Mouse (Mus musculus) midbrain, postnatal 0 days (tissue): ENCODE results near the gene D330020A13Rik. TPM values are rescaled to one million over a fixed set of nuclear protein-coding genes. Genes with fewer than 3 reads are reported as not detected.

Experiments used
- ATAC-seq: fragments of 200-750 bp; cut with Nextera tagmentation; 2 replicates; pipeline ENCODE4 v1.8.0; 2017; ENCODE audit warnings: moderate number of reproducible peaks, mild to moderate bottlenecking, moderate TSS enrichment, moderate library complexity; ENCODE audit not compliant: low FRiP score
- DNase-seq: peaks from one replicate; pipeline ENCODE4 v3.0.0-alpha.2; 2015; ENCODE audit warnings: low spot score
- H3K27ac ChIP-seq: fragments of 300-500 bp; sonication (generic); 2 replicates; pipeline ENCODE4 v1.5.1; 2014; ENCODE audit warnings: low read depth, mild to moderate bottlenecking, low read length, mixed read lengths
- H3K27me3 ChIP-seq: fragments of 300-500 bp; sonication (generic); 2 replicates; pipeline ENCODE4 v1.6.1; 2014; ENCODE audit warnings: low read length, control low read depth, mixed read lengths; ENCODE audit not compliant: insufficient read depth
- H3K36me3 ChIP-seq: fragments of 300-500 bp; sonication (generic); 2 replicates; pipeline ENCODE4 v1.6.1; 2014; ENCODE audit warnings: low read length, control low read depth, mixed read lengths; ENCODE audit not compliant: insufficient read depth
- H3K4me1 ChIP-seq: fragments of 300-500 bp; sonication (generic); 2 replicates; pipeline ENCODE4 v1.6.1; 2014; ENCODE audit warnings: mild to moderate bottlenecking, control low read depth, antibody characterized with exemption, low read length, mixed read lengths; ENCODE audit not compliant: insufficient read depth
- H3K4me2 ChIP-seq: fragments of 300-500 bp; sonication (generic); 2 replicates; pipeline ENCODE4 v1.6.1; 2014; ENCODE audit warnings: low read depth, mild to moderate bottlenecking, low read length, mixed read lengths; ENCODE audit not compliant: poor library complexity, severe bottlenecking
- H3K4me3 ChIP-seq: fragments of 300-500 bp; sonication (generic); 2 replicates; pipeline ENCODE4 v1.5.1; 2014; ENCODE audit warnings: low read depth, mild to moderate bottlenecking, low read length, moderate library complexity
- H3K9ac ChIP-seq: fragments of 300-500 bp; sonication (generic); replicated peaks from 2 replicates; pipeline ENCODE4 v1.6.1; 2014; ENCODE audit warnings: mild to moderate bottlenecking, low read length, moderate library complexity, mixed read lengths; ENCODE audit not compliant: poor library complexity, severe bottlenecking
- H3K9me3 ChIP-seq: fragments of 300-500 bp; sonication (generic); 2 replicates; pipeline ENCODE4 v1.6.1; 2016; ENCODE audit warnings: low read length, control low read depth
- CTCF ChIP-seq: IDR thresholded peaks from 2 replicates; pipeline ENCODE4 v1.5.1; 2016; ENCODE audit warnings: antibody characterized with exemption, mild to moderate bottlenecking
- WGBS: fragments of 180-500 bp; shearing (Covaris S2); extraction: QIAGEN DNeasy Blood & Tissue Kit; methylation state at CpG from one replicate; pipeline ENCODE4 v1.1.7; 2014; 5-methylcytosine and 5-hydroxymethylcytosine counted together
- polyA plus RNA-seq: library from polyadenylated mRNA; unstranded; fragments of >200 nt; fragmentation: Nextera tagmentation; extraction: Ambion mirVana; gene quantifications from 2 replicates; pipeline ENCODE4 v1.2.1, GENCODE M21; 2015
- total RNA-seq: library from RNA; depleted of rRNA; stranded (reverse); fragments of >200 nt; gene quantifications from 2 replicates; pipeline ENCODE4 v1.2.3, GENCODE M21; 2014

Gene D330020A13Rik
- total and polyA plus RNA-seq, 2 experiments from 2014 or later = 0.20 TPM; not detected in 1

DNA sequence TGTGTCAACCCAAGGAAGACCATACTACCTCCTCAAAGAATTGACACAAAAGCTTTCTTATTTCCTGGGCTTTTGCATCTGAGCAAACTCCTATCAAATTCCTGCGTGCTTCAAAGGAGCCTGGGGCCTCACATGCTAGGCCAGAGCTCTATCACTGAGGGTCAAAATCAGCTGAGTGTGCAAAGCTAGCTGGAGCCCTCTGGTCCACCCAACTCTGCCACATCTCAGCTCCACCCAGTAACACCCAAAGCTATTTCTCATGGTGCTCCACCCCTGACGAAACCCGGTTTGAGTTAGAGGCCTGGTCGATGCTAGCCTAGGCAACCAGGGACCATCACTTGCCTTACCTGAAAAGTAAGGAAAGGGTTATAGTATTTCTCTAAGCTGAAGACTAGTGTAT is 39.0 kb upstream of the D330020A13Rik start:
- Histone ChIP-seq H3K4me1 (no peaks in the 10 kb centered on the region), H3K4me2 (no peak overlapping the region), H3K36me3 (no peaks in the 10 kb centered on the region), H3K9me3 (no peaks in the 10 kb centered on the region), H3K4me3 (no peak overlapping the region), H3K27me3 (no peaks in the 10 kb centered on the region), H3K27ac (no peak overlapping the region), H3K9ac (no peak overlapping the region)
- DNase-seq (no peak), ATAC-seq (no peak)
- no peak for TF ChIP-seq CTCF
- WGBS = 75% methylated on average over 4 of the region's 4 CpGs

DNA sequence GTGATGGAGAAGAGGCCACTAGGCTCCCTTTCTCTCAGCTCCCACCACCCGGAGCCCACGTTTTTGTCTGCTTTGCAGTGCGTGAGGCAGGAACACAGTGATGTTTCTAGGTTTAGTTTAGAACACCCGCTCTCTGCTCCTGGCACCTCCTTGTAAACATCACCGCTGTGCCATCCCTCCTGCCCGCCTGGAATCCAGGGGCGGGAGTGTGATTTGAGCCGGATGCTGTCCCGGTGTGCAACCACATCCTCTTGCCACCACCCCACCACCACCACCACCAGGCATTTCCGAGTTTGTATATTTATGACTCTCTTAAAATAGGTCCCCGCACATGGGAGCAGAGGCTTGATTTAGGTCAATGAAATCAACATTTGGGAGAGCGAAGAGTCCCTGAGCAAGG is 38.5 kb upstream of the D330020A13Rik start:
- no peak for TF ChIP-seq CTCF
- no peak overlapping the region for H3K9ac ChIP-seq
- ATAC-seq = no peak
- H3K4me3 ChIP-seq = no peak overlapping the region
- no peak overlapping the region for H3K4me2 ChIP-seq
- no peaks in the 10 kb centered on the region for H3K9me3 ChIP-seq
- 87% methylated on average over 12 of the region's 12 CpGs for WGBS
- DNase-seq = no peak
- H3K27me3 ChIP-seq = no peaks in the 10 kb centered on the region
- H3K4me1 ChIP-seq = no peaks in the 10 kb centered on the region
- no peak overlapping the region for H3K27ac ChIP-seq
- H3K36me3 ChIP-seq = no peaks in the 10 kb centered on the region

- Histone ChIP-seq H3K4me2 (no peak overlapping the region), H3K9ac (no peak overlapping the region), H3K9me3 (no peaks in the 10 kb centered on the region), H3K27ac (no peak overlapping the region), H3K4me3 (no peak overlapping the region), H3K27me3 (no peaks in the 10 kb centered on the region), H3K36me3 (no peaks in the 10 kb centered on the region), H3K4me1 (no peaks in the 10 kb centered on the region)
- DNase-seq (no peak), ATAC-seq (no peak)
- 67% methylated on average over 5 of the region's 5 CpGs for WGBS
- TF ChIP-seq CTCF = no peak
Observed at GRCm38 (mm10) chr6:120256431-120256935, 37.7 kb upstream of the D330020A13Rik start.

DNA sequence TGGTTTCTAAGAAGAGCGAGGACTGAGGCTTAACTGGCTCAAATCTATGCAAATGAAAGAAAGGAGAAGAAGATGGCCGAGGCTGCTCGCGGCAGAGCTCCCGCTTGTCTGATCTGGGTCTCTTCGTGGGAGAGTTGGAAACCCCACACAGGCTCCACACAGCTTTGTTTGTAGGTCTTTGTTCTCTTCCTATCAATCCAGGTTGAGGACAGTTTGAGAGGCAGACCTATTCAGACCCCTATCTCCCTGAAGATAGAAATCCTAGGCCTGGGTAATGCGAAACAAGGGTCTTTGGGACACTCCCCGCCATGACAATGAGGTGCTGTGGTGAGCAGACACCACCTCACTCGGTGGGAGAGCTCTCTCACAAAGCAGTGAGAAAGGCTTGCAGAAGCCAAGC is 34.7 kb upstream of the D330020A13Rik start:
- Histone ChIP-seq H3K4me3 (no peak overlapping the region), H3K36me3 (no peaks in the 10 kb centered on the region), H3K9me3 (no peaks in the 10 kb centered on the region), H3K9ac (no peak overlapping the region), H3K4me1 (no peaks in the 10 kb centered on the region), H3K27me3 (no peaks in the 10 kb centered on the region), H3K4me2 (no peak overlapping the region), H3K27ac (no peak overlapping the region)
- ATAC-seq (no peak), DNase-seq (no peak)
- TF ChIP-seq CTCF = no peak
- 29% methylated on average over 9 of the region's 9 CpGs for WGBS

GRCm38 (mm10) chr6:120262886-120263531 is 31.2 kb upstream of the D330020A13Rik start:
- no peak overlapping the region for H3K4me3 ChIP-seq
- no peaks in the 10 kb centered on the region for H3K9me3 ChIP-seq
- DNase-seq (no peak), ATAC-seq (no peak)
- H3K27ac ChIP-seq = no peak overlapping the region
- TF ChIP-seq CTCF = no peak
- no peak overlapping the region for H3K9ac ChIP-seq
- no peaks in the 10 kb centered on the region for H3K4me1 ChIP-seq
- H3K4me2 ChIP-seq = no peak overlapping the region
- H3K27me3 ChIP-seq = no peaks in the 10 kb centered on the region
- WGBS = 57% methylated on average over 12 of the region's 12 CpGs
- H3K36me3 ChIP-seq = no peaks in the 10 kb centered on the region

- Histone ChIP-seq H3K27me3 (no peaks in the 10 kb centered on the region), H3K4me2 (no peak overlapping the region), H3K36me3 (no peaks in the 10 kb centered on the region), H3K9me3 (no peaks in the 10 kb centered on the region), H3K4me1 (no peaks in the 10 kb centered on the region), H3K9ac (no peak overlapping the region), H3K4me3 (no peak overlapping the region), H3K27ac (no peak overlapping the region)
- TF ChIP-seq CTCF = no peak
- ATAC-seq (no peak), DNase-seq (no peak)
- WGBS = 90% methylated on average over 7 of the region's 7 CpGs
Observed at GRCm38 (mm10) chr6:120263608-120264007, 30.6 kb upstream of the D330020A13Rik start.
